Mouse (Mus musculus) heart, postnatal 0 days (tissue): Measurements from ENCODE around the gene Lama5.

ENCODE experiments used
- CTCF ChIP-seq: IDR thresholded peaks from 2 replicates; pipeline ENCODE4 v1.5.1; 2016; ENCODE audit warnings: antibody characterized with exemption, control low read depth, low read depth
- EP300 ChIP-seq: IDR thresholded peaks from 2 replicates; pipeline ENCODE4 v1.6.1; 2016; ENCODE audit warnings: antibody characterized with exemption, low read depth

GRCm38 (mm10) chr2:180229129-180229528 lies 3.5 kb upstream of the Lama5 start:
- TF ChIP-seq CTCF (no peak), EP300 (no peak)
